Mouse (Mus musculus) spleen, postnatal 10 days (tissue): ENCODE results near the gene Gm1673.

Experiments used
- DNase-seq, 2 experiments: peaks; one replicate each; pipeline ENCODE4 v3.0.0; 2021 to 2022; ENCODE audit warnings: low spot score in 2 of 2

Gene Gm1673

DNA sequence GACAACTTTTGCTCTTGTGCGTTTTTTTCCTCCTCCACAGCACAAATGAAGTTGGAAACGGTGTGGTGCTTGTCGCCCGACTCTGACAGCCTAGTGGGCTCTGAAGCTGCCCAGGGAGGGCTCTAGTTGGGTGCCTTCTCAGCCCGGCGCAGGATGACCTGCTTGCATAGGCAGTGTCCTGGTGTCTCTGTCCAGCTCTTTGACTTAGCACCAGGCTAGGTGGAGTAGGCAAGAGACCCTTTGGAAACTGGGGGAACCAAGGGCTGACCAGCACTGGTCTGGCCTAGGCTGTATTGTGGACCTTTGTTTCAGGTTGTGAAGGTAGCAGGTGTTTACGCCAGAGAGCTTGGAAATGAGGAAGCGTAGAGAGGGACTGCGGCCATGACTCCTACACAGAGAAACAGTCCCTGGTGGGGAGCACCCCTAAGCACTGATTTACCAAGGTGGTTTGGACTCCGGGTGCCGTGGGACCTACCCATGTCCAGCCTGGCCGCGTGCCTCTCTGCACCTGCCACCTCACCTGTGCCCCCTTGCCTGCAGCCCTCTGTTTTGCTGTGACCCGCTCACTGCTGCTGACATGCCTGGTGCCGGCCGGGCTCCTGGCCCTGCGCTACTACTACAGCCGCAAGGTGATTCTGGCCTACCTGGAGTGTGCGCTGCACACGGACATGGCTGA is 14.7 kb downstream of the Gm1673 start:
- no peak for DNase-seq

DNA sequence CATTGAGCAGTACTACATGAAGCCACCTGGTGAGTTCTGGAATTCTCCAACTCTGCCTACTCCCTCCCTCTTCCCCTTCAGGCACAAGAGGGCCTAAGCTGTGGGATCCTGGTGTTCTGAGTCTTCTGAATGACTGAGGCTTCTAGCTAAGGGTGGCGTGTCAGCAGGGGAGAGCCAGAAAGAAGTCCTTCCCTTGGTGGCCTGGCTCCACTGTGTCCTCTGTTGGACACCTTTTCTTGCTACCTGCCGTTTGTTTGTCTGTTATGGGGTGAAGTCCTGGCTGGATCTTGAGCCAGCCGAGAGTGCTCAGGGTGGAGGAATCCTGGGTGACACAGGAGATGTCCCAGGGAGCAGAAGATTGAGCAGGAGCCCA is 15.3 kb downstream of the Gm1673 start:
- no peak for DNase-seq

DNA sequence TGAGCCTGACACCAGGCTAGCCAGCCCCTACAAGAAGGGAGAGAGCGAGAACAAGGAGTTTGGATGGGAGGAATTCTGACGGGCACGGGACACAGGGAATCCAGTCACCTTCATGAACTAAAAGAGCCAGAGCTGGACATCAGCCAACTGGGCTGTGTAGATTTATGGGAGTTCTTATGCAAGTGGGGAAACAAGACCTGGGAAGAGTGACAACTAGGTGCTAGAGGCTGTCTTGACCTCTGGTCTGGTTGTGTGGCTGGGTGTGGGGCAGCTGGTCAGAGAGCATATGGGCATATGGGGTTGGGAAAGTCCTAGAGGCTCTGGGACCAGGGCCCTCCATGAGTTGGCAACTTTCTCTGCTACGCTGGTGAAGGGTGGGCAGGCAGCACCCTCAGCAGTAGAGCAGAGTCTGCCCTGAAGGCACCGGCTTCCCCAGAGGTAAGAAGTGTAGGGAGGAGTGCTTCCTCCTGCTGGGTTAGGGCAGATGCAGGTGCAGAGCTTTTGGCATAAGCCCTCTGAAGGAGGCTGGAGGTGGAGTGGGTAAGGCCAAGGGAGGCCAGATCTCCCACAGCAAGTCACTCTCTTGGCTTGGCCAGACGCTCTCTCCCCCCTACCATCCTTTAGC is 16.3 kb downstream of the Gm1673 start:
- no peak for DNase-seq

DNA sequence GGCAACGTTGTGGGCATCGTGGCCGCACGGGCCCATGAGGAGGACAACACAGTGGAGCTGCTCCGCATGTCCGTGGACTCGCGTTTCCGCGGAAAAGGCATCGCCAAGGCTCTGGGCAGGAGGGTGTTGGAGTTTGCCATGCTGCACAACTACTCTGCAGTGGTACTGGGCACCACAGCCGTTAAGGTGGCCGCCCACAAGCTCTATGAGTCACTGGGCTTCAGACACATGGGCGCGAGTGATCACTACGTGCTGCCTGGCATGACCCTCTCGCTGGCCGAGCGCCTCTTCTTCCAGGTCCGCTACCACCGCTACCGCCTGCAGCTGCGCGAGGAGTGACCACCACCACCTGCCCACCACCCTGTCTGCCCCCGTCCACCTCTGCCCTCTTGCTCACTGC is 17.6 kb downstream of the Gm1673 start:
- no peak for DNase-seq

DNA sequence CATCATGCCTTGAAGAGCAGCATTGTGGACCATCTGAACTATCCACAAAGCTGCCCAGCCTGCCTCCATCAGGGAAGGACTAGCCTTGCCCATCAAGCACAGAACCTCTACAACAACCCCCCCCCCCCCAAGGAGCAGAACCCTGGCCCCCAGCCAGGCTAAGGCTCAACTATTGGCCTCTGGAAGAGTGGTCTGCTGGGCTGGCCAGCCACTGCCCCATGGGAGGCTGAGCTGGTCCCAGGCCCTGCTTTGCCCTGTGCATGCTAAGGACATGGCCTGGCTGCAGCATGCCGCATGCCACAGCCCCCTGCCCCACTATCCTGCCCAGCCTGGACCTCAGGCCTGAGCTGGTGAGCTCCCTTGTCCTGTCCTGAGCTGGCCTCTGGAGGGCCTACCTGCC is 18.2 kb downstream of the Gm1673 start:
- DNase-seq: no peak

DNA sequence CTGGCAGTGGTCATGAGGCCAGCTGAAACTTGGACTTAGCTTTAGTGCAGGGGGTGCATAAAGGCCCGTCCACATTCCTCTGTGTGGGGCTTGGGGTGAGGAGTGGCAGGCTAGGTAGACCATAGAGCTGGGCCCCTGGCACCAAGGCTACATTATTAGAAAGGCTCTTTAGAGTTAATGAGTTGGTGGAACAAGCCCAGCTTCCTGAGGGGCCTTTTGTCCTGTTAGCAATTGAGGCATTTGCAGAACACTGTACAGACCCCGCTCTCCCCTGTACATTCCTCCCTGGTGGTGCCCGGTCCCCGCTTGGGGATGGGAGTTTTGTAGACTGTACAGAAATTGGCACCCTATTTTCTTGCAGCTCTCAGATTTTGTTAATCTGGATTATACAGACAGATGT is 19.4 kb downstream of the Gm1673 start:
- DNase-seq: no peak

DNA sequence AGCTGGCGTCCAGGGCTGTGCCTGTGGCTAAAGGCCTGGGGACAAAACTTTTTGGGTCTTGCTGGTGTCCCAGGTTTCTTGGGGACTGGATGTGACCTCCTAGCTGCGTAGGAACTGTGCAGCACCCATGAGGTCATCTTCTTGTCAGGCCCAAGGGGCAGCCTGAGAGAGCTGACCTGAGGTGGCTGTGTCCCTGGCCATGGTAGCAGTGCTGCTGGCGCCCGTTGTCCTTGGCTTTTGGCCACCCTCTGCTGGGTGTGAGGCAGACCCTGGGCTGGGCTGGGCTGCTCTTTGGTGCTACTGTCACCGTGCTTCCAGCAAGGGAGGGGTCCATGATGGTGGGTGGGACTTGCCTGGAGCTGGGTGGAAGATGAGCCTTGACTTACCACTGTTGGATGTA is 21.4 kb downstream of the Gm1673 start:
- no peak for DNase-seq

DNA sequence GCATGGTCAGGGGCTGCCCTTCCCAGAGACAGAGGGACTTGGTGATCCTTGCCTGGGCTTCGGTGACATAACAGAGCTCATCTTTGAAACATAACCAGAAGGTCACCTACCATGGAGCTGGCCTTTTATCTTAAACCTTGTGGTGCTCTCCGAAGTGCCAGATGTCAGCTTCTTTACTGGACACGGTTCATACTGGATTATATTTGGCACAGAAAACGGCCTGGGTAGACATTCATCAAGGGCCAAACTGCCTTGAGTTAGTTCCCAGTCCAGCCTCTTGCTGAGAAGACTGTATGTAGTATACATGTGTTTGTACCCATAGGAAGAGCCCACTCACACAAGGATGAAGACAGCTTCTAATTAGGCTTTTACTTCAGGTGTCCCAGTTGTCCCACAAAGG is 23.6 kb downstream of the Gm1673 start:
- DNase-seq: no peak

DNA sequence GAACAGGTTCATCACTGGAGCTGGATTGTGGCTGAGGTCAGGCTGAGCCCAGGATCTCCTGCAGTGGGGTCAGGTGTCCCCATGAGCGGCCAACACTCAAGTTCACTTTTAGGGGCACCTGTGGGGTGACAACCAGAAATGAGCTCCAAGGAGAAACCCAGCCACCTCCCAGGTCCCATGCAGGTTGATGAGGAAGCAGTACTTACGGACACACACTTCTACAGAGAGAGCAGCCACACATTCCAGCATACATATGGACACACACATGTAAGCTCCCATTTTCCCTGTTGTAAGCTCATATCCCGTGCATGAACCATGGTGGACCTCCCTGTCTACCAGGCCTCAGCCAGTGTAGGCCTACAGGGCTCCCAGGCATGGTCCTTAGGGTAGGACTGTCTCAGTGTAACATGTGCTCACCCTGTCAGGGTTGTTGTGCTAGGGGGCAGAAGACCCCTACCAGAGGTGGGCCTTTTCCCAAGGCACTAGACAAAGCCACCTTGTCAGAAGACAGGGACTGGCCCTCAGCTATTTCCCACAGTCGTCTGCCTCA is 24.2 kb downstream of the Gm1673 start:
- DNase-seq: no peak

DNA sequence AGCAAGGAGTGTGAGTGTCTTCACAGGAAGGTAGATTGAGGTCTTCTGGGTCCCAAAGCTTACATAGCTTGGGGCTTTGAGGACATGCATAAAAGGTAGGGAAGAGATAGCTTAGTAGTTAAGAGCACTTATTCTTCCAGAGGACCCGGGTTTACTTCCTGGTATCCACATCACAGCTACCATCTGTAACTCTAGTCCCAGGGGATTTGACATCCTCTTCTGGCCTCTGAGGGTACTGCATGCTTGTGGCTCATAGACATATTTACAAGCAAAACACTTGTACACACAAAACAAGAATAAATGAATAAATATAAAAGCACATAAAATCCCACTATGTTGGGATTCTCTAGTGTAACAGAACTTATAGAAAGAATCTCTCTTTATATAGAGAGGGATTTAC is 31.4 kb downstream of the Gm1673 start:
- DNase-seq: no peak

DNA sequence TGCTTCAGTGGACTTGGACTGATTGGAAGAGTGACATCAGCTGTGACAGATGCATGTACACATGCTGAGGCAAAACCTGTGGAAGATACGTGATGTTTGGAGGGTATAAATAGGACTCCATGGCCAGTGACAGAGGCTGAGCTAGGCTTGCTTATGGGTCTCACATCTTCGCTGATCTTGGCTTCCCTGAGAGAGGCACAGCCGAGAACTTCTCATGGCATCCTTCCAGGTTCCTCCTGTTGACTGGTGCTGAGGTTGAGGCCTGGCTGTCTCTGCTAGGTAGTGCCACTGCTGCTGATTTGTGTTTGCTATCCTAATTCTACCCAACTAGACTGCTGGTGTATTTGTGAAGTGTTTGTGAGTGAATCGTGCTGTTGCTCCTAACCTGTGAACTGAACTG is 35.7 kb downstream of the Gm1673 start:
- DNase-seq: no peak

DNA sequence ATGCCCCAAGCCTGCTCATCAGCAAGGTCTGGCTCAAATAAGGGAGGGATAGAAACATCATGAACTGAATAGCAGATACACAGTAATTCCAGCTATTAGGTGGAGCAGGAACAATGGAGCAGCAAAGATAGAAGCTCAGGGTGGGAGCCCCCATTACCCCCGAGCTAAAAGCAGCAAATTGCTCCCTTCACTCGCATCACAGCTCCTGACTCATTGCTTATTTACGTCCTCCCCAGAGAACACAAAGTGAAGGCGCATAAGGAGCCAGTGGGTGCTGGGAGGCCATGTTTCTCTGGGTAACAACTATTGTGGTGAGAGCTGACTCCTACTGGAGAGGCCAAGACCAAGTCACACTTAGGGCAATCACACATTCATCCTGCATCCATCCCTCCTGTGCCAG is 46.9 kb downstream of the Gm1673 start:
- no peak for DNase-seq

DNA sequence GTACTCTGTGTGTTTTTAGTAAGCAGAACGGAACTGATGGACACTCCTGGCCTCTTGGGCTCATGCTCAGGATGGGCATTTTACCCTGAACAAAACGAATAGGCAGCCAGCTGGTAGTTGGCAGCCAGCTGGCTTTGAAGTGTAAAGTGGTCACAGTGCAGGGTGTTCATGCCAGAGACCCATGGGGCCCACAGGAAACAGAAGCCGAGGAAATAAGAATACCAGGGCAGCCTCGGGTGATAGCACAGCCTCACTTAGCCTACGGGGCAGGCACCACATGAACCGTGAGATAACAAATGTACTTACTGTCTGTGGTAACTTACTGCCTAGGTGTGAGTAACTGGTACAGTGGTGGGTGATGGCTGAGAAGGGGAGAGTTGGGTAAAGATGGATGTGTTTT is 47.8 kb downstream of the Gm1673 start:
- DNase-seq: no peak

DNA sequence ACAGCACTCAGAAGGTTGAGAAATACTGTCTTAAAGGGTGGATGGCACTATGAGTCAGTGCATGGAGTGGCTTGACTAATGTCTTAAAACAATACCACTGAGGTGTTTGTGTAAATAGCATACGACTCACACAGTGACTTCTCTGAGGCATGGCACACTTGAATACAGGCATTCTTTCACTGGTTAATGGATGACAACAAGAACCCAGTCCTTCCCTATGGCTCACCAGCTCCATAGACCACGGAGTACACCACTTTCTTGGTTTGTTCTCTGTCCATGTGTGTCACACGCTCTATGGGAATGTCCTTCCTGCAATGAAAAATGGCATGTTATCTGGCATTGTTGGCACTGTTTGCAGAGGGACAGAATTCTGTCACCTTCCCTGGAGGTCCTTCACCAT is 49.3 kb downstream of the Gm1673 start:
- no peak for DNase-seq
